Mouse (Mus musculus): ENCODE results near the gene Rhbdl3.

DNA sequence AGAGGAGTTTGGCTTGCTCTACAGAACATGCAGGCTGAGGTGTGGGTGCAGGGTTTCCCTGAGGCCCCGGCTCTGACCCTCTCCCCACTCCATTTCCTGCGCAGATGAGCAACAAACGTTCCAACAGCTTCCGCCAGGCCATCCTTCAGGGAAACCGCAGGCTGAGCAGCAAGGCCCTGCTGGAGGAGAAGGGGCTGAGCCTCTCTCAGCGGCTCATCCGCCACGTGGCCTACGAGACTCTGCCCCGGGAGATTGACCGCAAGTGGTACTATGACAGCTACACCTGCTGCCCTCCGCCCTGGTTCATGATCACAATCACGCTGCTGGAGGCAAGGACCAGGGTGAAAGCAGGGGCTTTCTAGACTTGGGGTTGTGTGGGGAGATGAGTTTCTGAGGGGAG is 22.5 kb downstream of the Rhbdl3 start:
- TF ChIP-seq CTCF (IDR thresholded peaks at IDR 0.05; ENCODE audit: borderline replicate concordance, insufficient read depth, low read depth, low read length): no peak
- TF ChIP-seq POLR2A (IDR thresholded peaks at IDR 0.05; ENCODE audit: borderline replicate concordance, insufficient read depth, low read length): no peak
